Mouse (Mus musculus) adipose tissue, adult 10 weeks (tissue): ENCODE results near the gene Cc2d2b. TPM values are rescaled to one million over a fixed set of nuclear protein-coding genes. Genes with fewer than 3 reads are reported as not detected.

Experiments
- polyA plus RNA-seq: library from polyadenylated mRNA; stranded (reverse); fragments of 350-450 nt; fragmentation: Illumina TruSeq; extraction: RNeasy Lipid Tissue Mini Kit (QIAGEN cat#74804); gene quantifications from one replicate; pipeline ENCODE4 v1.2.3, GENCODE M21; 2014; ENCODE audit warnings: low read depth, low replicate concordance

The Cc2d2b gene
- 0.43 TPM for polyA plus RNA-seq

DNA sequence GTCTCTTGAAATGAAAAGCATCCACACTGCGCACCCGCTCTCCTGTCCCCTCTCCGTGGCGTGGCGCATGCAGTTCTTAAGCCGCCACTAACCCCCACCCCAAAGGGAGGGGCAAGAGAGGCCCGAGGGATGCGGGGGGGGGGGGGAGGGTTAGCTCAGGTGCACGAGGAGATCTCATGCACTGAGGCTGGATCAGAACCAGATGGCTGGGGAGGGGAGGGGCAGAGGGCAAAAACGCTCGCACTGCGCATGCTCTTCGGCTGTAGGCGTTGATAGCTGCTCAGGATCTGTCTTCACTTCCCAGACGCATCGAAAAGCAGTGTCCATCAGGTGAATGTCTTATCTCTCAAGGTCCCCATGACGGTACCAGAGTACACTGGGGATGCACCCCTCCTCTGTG is at the start of gene Cc2d2b:
Gene Cc2d2b, plus strand, starts transcription at position 195 of the 400 bp plus-strand sequence.

DNA sequence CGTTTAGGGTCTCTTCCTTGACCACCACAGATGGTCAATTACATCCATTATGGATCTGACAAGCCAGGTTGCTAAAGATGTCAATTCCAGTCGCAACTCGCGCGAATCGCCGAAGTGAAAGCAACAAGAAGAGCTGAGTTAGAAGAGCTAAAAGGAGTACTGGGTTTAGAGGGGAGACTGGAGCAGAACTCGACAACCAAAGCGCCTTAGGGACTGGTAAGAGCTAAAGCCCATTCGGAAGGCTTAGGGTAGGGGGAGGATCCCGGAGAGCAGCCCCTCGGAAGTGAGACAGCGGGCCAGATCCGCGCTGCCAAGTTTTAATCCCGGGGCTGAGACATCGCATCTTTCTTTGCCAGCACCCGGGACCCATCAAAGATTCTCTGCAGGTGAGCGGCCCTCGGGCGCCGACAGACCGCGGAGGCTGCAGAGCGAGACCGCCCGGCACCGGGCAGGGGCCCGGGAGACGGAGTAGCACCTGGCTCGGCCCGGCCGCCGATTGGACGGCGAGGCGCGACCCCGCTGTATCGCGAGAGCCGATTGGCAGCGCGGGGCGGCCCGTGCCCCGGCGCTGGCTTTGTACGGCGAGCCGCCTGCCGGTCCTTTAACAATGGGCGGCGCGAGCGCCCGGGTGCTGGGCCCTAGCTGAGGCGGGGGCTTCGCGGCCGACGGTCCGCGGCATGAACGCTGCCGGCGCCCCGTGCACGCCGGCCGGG is 82.3 kb downstream of the Cc2d2b start, which contains the start of gene Ccnj:
Gene Ccnj, plus strand, starts transcription at position 577 of the 713 bp plus-strand sequence.

Other genes with a start within 250 kb of the Cc2d2b start
- gene Sorbs1, start 235.0 kb upstream of the Cc2d2b start, polyA plus RNA-seq, result 188 TPM
- 13.7 TPM for gene Aldh18a1, start 160.3 kb upstream of the Cc2d2b start, polyA plus RNA-seq
- gene Tctn3, start 136.5 kb upstream of the Cc2d2b start, polyA plus RNA-seq, result 11.3 TPM
- 26.6 TPM for gene Entpd1, start 136.4 kb upstream of the Cc2d2b start, polyA plus RNA-seq
- 4.6 TPM for gene Ccnj, start 82.5 kb downstream of the Cc2d2b start, polyA plus RNA-seq
- gene Zfp518a, start 146.0 kb downstream of the Cc2d2b start, polyA plus RNA-seq, result 9.1 TPM
- 22.4 TPM for gene Blnk, start 245.8 kb downstream of the Cc2d2b start, polyA plus RNA-seq